Mouse (Mus musculus) spleen, postnatal 14 days (tissue): ENCODE data around the gene Pifo.

Source experiments
- DNase-seq, 2 experiments: peaks; one replicate each; pipeline ENCODE4 v3.0.0; 2021 to 2022; ENCODE audit warnings: low spot score in 2 of 2

Pifo gene

DNA sequence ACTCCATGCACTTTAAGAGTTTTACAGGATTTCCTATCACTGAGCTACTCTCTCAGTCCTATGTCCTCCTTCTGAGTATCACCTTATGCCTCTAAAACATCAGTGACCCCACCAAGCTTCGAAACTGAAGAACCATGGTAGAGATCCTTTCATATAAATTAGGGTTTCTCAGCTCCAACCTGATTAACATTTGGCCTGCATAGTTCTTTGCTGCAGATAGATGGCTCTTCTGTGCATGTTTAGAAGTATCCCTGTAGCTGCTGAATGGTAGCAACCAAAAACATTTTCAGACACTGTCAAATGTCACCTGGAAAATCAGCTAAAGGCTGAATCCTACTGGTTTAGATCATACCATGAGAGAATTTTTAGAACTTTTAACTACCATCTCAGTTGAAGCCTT, 57.2 kb downstream of the Pifo start:
- DNase-seq, result no peak

DNA sequence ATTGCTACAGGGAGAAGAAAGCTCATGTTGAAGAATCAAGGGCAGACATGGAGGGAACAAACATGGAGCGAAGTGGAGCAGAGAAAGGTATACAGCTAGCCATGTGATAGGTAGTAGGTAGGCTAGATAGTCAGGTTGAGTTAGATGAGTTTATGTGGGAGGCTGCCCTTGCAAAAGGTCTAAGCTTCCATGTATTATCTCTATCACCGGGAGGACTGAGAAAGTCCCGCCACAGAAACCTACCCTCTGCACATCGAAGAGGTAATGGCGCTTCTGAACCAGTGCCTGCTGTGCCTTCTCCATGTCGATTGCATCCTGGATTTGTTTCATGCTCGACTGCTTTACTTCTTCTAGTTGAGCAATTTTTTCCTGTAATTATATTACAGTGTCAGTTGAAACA, 63.1 kb downstream of the Pifo start:
- no peak for DNase-seq
